Mouse (Mus musculus) ES-E14 (cell line): Measurements from ENCODE around the gene Stat4.

Experiments used
- CHD2 ChIP-seq: IDR thresholded peaks from 2 replicates; pipeline ENCODE4 v1.6.1; 2014; ENCODE audit warnings: mild to moderate bottlenecking, low read depth, low read length, inconsistent platforms
- HCFC1 ChIP-seq: IDR thresholded peaks from 2 replicates; pipeline ENCODE4 v1.6.1; 2012; ENCODE audit warnings: low read length, inconsistent platforms, borderline replicate concordance; ENCODE audit not compliant: insufficient read depth
- MAFK ChIP-seq: IDR thresholded peaks from 2 replicates; pipeline ENCODE4 v1.6.1; 2014; ENCODE audit warnings: mild to moderate bottlenecking, low read depth, low read length, inconsistent platforms; ENCODE audit not compliant: insufficient read depth
- ZC3H11A ChIP-seq: IDR thresholded peaks from 2 replicates; pipeline ENCODE4 v1.6.1; 2012; ENCODE audit warnings: low read depth, mild to moderate bottlenecking, inconsistent platforms, low read length, borderline replicate concordance
- ZNF384 ChIP-seq: IDR thresholded peaks from 2 replicates; pipeline ENCODE4 v1.6.1; 2012; ENCODE audit warnings: low read depth, low read length, inconsistent platforms

DNA sequence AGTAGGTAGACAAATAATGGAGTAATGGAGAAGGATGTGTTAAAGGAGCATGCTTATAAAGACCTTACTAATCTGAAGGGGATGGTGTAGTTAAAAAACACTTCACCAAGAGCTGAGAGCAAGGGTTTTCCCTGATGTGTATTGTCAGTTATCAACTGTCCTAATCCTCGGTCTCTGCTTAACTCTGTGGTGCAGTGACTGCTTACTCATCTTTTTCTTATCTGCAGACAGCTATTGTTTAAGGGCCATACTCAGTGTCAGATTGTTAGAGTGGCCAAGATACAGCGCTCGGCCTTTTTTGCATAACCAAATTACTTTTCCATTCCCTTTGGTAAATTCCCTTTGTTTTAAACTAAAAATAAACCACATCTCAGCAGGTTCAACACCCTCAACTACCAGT, 79.7 kb downstream of the Stat4 start:
- TF ChIP-seq ZNF384: no peak
- no peak for TF ChIP-seq MAFK
- TF ChIP-seq HCFC1: no peak
- TF ChIP-seq CHD2: no peak
- no peak for TF ChIP-seq ZC3H11A
